Mouse (Mus musculus) hindbrain, embryonic 15.5 days (tissue): ENCODE results near the gene Atp6v1e2. TPM values are rescaled to one million over a fixed set of nuclear protein-coding genes. Genes with fewer than 3 reads are reported as not detected.

Experiments used
- polyA plus RNA-seq: library from polyadenylated mRNA; unstranded; fragments of >200 nt; fragmentation: Nextera tagmentation; extraction: Ambion mirVana; gene quantifications from 2 replicates; pipeline ENCODE4 v1.2.1, GENCODE M21; 2015

Gene Atp6v1e2
- polyA plus RNA-seq, 1 experiment from 2014 or later, result 0.16 TPM

Other genes starting within 250 kb of the Atp6v1e2 start
- gene Epas1, start 194.2 kb downstream of the Atp6v1e2 start, polyA plus RNA-seq, result 5.7 and 6.3 TPM in 2 replicates
- not detected in 2 replicates for gene Tmem247, start 30.5 kb downstream of the Atp6v1e2 start, polyA plus RNA-seq
- 8.6 and 8.8 TPM in 2 replicates for gene Rhoq, start 15.2 kb upstream of the Atp6v1e2 start, polyA plus RNA-seq
- 30.6 and 32.7 TPM in 2 replicates for gene Pigf, start 77.5 kb upstream of the Atp6v1e2 start, polyA plus RNA-seq
- 192 and 200 TPM in 2 replicates for gene Cript, start 77.7 kb upstream of the Atp6v1e2 start, polyA plus RNA-seq
- gene Socs5, start 159.8 kb upstream of the Atp6v1e2 start, polyA plus RNA-seq, result 16.3 and 16.6 TPM in 2 replicates